Mouse (Mus musculus): Measurements from ENCODE around the gene Brat1. TPM values are rescaled to one million over a fixed set of nuclear protein-coding genes. Genes with fewer than 3 reads are reported as not detected.

The Brat1 gene
- 23.7 and 26.8 TPM in 2 replicates for polyA plus RNA-seq (2012)

DNA sequence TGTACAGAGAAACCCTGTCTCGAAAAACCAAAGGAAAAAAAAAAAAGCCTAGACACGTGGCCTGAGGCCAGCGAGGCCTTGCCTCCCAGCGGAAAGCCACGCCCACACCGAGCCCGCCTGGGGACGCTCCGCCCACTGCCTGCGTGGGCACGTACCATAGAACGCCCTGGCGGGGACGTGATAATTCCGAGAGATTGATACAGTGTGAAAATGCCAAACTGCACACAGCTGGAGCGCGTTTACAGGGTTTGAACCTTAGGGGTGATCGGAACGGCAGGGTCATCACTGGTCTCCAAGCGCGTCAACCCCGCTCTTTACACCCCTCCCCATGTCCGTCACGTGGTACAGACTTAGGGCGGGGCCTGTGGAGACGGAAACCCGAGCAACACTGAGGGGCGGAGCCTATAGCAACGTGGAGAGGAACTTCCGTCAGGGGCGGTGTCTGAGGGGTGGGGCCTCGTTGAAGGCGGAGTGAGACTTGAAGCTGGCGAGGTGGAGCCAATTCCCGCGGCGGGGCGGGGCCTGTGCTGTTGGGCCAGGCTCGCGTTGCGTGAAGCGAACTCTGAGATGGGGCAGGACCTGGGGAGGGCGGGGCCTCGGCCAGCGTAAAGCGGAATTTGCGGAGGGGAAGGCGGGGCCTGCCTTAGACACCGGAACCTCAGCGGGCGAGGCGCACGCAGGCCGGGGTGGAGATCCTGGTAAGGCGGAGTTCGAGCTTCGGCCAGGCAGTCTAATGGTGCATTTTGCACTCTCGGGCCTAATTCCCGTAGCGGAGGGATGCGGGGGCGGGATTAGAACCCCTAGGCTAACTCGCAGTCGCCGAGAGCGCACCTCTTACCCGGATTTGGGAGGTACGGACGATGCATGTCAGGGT lies at the start of gene Brat1:
Gene Brat1 (plus strand): TSS at position 634 of the 874 bp plus-strand sequence.
- TF ChIP-seq GATA1 (IDR thresholded peaks at IDR 0.05; ENCODE audit: low read length), result no peak

DNA sequence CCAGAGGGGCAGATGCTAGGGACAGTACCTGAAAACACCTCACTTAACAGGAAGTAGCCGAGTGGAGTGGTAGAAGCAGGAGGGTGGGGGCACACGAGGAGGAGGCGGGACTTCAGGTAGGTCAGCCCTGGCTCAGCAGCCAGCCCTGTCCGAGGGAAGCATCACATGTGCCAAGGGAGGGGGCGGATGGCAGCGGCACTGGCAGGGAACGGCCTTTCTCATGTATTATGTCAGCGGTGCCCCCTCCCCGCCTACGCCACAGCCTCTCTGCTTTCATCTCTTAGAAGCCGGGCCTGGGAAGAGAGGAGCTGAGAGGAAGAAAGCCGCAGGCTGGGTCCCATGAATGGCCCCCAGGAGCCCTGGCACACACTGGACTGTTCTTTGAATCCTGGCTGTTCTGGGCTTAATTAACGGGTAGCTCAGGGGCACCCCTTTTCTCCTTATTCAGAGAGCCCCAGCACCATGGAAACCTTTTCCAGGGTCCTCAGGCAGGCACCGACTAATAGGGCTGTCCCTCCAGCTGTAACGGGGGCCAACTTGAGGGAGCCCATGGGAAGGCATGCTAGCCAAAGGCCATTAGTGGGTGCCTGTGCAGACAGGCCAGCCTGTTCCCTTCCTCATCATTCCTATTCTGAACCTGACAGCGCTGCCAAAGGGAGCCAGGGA lies 45.1 kb upstream of the Brat1 start:
- TF ChIP-seq GATA1 (IDR thresholded peaks at IDR 0.05; ENCODE audit: low read length), result no peak

DNA sequence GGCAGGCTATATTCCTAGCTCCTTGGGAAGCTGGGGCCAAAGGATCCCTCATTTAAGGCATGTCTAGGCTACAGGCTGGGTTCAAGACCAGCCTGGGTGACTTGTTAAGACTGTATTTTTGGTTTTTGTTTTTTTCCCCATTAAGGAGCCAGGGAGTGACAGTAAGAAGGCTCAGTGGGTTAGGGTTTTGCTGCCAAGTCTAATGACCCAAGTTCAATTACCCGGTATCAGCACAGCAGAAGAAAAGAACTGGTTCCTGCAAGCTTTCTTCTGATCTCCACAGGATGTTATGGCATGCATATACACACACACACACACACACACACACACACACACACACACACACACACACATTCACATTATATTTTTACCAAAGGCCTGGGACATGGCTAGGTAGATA lies 44.4 kb upstream of the Brat1 start:
- no peak for TF ChIP-seq GATA1 (IDR thresholded peaks at IDR 0.05; ENCODE audit: low read length)

DNA sequence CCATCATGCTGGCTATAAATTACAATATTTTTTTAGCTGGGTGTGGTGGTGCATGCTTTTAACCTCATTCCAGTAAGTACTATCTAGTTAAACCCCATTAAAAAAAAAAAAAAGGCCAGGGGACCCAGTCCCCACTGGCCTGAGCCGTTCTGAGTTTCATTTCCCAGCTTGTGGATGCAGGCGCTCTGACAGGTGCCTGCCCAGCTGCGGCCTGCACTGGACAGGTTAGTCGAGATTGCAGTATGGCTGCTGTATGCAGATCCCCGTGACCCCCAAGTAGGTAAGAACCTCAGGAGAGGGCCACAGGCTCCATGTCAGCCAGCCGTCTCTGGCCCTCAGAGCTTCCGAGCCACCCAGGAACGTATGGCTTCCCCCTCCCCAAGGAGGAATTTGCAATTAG lies 43.4 kb upstream of the Brat1 start:
- TF ChIP-seq GATA1 (IDR thresholded peaks at IDR 0.05; ENCODE audit: low read length), result no peak

DNA sequence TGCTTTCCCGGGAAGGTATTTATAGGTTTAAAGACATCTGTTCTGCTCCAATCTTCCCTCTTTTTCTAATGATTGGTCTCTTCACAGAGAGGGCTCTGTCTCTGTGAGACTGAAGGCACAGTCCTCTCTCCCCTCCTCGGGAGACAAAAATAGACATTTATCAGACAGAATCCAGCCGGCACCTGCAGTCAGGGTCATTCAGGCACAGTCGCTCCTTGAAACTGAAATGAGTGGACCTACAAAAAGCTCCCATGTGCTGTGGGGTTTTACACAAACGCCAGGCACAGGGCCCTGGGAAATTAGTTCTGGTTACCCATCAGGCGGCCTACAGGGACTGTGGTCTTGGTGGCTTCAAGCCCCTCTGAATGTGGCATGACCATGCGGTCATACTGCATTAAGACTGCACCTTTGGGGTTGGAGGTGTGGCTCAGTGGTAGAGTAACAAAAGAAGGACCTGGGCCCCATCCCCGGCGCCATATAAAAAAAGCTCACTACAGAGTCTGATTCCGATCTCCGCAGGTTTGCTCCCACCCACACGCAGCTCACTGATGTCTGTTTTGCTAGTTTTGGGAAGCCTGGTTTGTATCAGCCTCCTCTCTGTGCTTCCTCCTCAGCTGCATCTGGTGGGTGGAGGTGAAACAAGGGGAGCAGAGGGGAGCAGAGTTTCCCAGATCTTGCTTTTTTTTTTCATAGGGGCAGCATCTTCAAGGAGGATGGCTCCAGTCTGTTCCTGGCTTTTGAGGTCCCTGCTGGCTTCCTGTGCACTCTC lies 42.8 kb upstream of the Brat1 start:
- no peak for TF ChIP-seq GATA1 (IDR thresholded peaks at IDR 0.05; ENCODE audit: low read length)

GRCm38 (mm10) chr5:140662741-140663592 lies 41.8 kb upstream of the Brat1 start:
- TF ChIP-seq GATA1 (IDR thresholded peaks at IDR 0.05; ENCODE audit: low read length), result no peak

GRCm38 (mm10) chr5:140663621-140664180 lies 41.1 kb upstream of the Brat1 start:
- TF ChIP-seq GATA1 (IDR thresholded peaks at IDR 0.05; ENCODE audit: low read length), result no peak

DNA sequence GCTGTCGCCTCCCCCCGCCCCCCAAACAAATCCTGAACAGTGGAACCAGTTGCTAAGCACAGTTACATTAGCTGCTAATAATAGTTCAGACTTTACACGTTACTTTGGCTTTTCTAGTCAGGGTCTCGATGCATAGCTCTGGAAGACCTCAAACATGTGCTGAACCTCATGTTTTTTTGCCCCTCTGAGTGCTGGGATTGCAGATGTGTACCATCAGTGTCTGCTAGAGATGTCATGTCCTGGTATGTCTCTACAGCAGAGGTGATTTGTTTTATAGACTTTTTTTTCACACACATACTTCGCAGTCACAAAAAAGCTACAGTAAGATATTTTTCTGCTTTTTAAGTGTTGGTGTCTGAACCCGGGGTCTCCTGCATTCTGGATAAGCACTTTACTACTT lies 32.7 kb upstream of the Brat1 start:
- TF ChIP-seq GATA1 (IDR thresholded peaks at IDR 0.05; ENCODE audit: low read length), result no peak

GRCm38 (mm10) chr5:140674036-140674435 lies 30.8 kb upstream of the Brat1 start:
- no peak for TF ChIP-seq GATA1 (IDR thresholded peaks at IDR 0.05; ENCODE audit: low read length)

DNA sequence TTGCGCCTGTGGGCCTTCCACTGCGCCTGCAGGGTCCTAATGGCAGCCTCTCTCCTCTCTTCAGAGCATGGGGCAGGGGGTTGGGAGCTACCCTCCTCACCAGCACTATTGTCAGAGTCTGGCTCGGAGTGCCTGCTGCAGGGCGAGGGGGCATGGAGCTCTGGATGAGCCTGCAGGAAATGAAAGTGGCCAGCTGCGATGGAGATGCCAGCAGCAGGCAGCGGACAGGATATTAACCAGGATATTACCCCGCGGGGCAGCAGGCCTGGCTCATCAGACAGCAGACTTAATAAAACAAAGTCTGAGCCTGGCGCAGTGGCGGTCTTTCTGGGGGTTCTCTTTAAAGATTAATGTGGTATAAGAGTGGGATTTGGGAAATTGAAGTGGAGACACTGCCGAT lies 29.7 kb upstream of the Brat1 start:
- no peak for TF ChIP-seq GATA1 (IDR thresholded peaks at IDR 0.05; ENCODE audit: low read length)

GRCm38 (mm10) chr5:140675640-140676039 lies 29.2 kb upstream of the Brat1 start:
- no peak for TF ChIP-seq GATA1 (IDR thresholded peaks at IDR 0.05; ENCODE audit: low read length)

DNA sequence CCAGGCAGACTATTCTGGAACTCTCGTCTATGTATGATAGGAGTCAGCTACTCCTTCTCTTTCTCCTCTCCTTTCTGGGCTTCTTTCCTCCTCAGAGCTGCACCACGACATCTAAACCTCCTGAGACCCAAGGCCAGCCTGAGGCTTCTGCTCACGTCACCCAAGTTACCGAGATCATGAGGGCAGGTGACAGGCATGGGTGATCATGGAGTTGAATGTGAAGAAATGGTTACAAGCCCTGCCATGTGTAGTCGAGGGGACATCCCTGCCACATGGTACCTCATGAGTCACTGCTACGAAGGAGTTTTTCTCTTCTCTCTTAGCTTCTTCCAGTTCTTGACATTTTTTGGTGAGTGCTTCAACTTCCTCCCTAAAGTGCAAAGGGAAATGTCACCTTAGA lies 27.7 kb upstream of the Brat1 start:
- TF ChIP-seq GATA1 (IDR thresholded peaks at IDR 0.05; ENCODE audit: low read length), result no peak

- TF ChIP-seq GATA1 (IDR thresholded peaks at IDR 0.05; ENCODE audit: low read length), result no peak
Measured at GRCm38 (mm10) chr5:140680051-140680450, 24.8 kb upstream of the Brat1 start.

DNA sequence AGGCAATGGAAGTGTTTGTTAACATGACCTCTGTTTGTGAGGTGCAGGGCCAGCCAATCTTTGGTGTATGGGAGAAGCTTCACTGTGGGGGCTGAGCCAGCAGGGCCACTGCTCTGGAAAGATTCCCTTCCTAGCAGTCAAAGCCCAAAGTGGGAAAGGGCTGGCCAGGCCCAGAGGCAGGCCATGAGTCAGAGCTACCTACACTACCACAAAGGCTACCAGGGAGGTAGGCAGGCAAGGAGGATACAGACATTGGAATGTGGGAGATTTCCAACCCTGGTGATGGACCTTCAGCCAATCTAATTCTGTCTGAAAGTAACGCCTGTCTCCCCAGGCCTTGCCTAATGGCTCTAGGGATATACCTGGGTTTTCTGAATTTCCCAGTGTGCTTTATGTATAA lies 23.9 kb upstream of the Brat1 start:
- TF ChIP-seq GATA1 (IDR thresholded peaks at IDR 0.05; ENCODE audit: low read length), result no peak

DNA sequence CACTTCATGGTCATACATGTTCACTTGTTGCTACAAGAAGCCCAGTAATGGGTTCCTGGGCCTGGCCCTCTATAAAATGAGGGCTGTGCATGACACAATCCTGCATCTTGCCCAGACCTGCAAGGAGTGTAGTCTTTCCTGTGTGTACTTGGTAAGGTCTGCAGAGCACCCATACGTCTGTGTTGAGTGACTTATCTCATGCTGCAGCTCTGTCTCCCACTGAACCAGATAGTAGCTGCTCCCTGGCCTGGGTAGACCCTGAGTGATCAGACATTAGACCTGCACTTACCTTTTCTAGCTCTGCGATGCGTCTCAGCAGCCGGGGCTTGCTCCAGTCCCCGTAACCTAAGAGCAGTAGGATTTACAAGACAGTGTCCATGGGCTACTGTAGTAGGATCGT lies 22.7 kb upstream of the Brat1 start:
- TF ChIP-seq GATA1 (IDR thresholded peaks at IDR 0.05; ENCODE audit: low read length), result no peak

Data from G1E-ER4 (cell line).